Mouse (Mus musculus) heart, adult 2 months (tissue): ENCODE measurements around the gene Lrrc14b. TPM values are rescaled to one million over a fixed set of nuclear protein-coding genes. Genes with fewer than 3 reads are reported as not detected.

ENCODE experiments used
- DNase-seq, 2 experiments: peaks; one replicate each; pipeline ENCODE4 v3.0.0; 2021
- H3K27ac ChIP-seq: fragments of 200-600 bp; 2 replicates; pipeline ENCODE4 v1.8.1; 2022
- H3K27me3 ChIP-seq: fragments of 200-500 bp; 2 replicates; pipeline ENCODE4 v1.6.1; 2012; ENCODE audit warnings: mild to moderate bottlenecking, low read length, inconsistent platforms, mixed read lengths; ENCODE audit not compliant: control insufficient read depth, insufficient read depth
- H3K36me3 ChIP-seq: fragments of 200-500 bp; 2 replicates; pipeline ENCODE4 v1.6.1; 2012; ENCODE audit warnings: low read length, inconsistent platforms; ENCODE audit not compliant: control insufficient read depth, insufficient read depth
- H3K4me1 ChIP-seq: fragments of 200-500 bp; 2 replicates; pipeline ENCODE4 v1.6.1; 2011; ENCODE audit warnings: low read length; ENCODE audit not compliant: control insufficient read depth, insufficient read depth
- H3K4me3 ChIP-seq: fragments of 200-600 bp; 2 replicates; pipeline ENCODE4 v1.8.1; 2022
- H3K79me2 ChIP-seq: fragments of 200-500 bp; replicated peaks from 2 replicates; pipeline ENCODE4 v1.6.1; 2012; ENCODE audit warnings: mild to moderate bottlenecking, inconsistent platforms, low read length, moderate library complexity, mixed read lengths; ENCODE audit not compliant: control insufficient read depth, insufficient read depth
- H3K9ac ChIP-seq: fragments of 200-500 bp; 2 replicates; pipeline ENCODE4 v1.6.1; 2012; ENCODE audit warnings: low read depth, mild to moderate bottlenecking, control low read depth, inconsistent platforms, low read length, mixed read lengths
- CTCF ChIP-seq: fragments of 200-600 bp; IDR thresholded peaks from 2 replicates; pipeline ENCODE4 v1.8.1; 2022; ENCODE audit warnings: antibody characterized with exemption, mild to moderate bottlenecking, moderate library complexity
- EP300 ChIP-seq: fragments of 200-500 bp; IDR thresholded peaks from 2 replicates; pipeline ENCODE4 v1.6.1; 2011; ENCODE audit warnings: low read depth, low read length, control low read depth; ENCODE audit not compliant: insufficient read depth
- POLR2A ChIP-seq: fragments of 200-500 bp; IDR thresholded peaks from 2 replicates; pipeline ENCODE4 v1.6.1; 2011; ENCODE audit warnings: mild to moderate bottlenecking, low read depth, low read length, control low read depth; ENCODE audit not compliant: insufficient read depth
- WGBS: fragments of 180-500 bp; shearing (Covaris S2); methylation state at CpG from one replicate; pipeline ENCODE4 v1.1.7; 2018; 5-methylcytosine and 5-hydroxymethylcytosine counted together
- intact Hi-C: fragments of 180-260 bp; cut with DNase I; formaldehyde crosslinking; loops from one replicate; pipeline ENCODE4 v1.15.1; 2025
- long read RNA-seq: library from polyadenylated mRNA; stranded (forward); transcript quantifications from one replicate; pipeline ENCODE4 v2.0.0, GENCODE M21; 2021
- polyA plus RNA-seq: library from polyadenylated mRNA; depleted of rRNA; stranded (reverse); fragments of >200 nt; gene quantifications from 2 replicates; pipeline ENCODE4 v1.2.3, GENCODE M21; 2012; rRNA removed
- total RNA-seq, 2 experiments: library from RNA; stranded (reverse); gene quantifications; 2 replicates each; pipeline ENCODE4 v1.2.3; 2021

Lrrc14b gene
- total RNA-seq (10 to 100 TPM; 69.4 to 75.1 TPM), polyA plus RNA-seq (99.4 and 167 TPM in 2 replicates)
- long read RNA-seq, transcript Lrrc14b-201 (2 exons, 2,755 nt), result major isoform, 68 of 96 reads
- long read RNA-seq, partial matches to known transcripts, result 0 of 96 reads
- long read RNA-seq, other reads (novel, unspliced or antisense), result 28 of 96 reads

- WGBS, result 30% methylated on average over 8 of the region's 8 CpGs
- no peaks in the 10 kb centered on the region for H3K27me3 ChIP-seq
- no peaks in the 10 kb centered on the region; the same call in 1 of the 2 replicates for H3K4me1 ChIP-seq
- peak within 1 kb of the TSS; percentile 54 for H3K4me3 ChIP-seq
- intact Hi-C loops, result no loop called here
- peak within 1 kb of the TSS; percentile 70 for H3K9ac ChIP-seq
- H3K36me3 ChIP-seq, result peaks cover 12% of the 10 kb centered on the region
- H3K79me2 ChIP-seq, result no peaks in the 10 kb centered on the region
- peak within 1 kb of the TSS; percentile 94 for H3K27ac ChIP-seq
- DNase-seq, result peak in 1 of 2 experiments; percentile 76
- TF ChIP-seq CTCF (peak; percentile 54), POLR2A (peak; percentile 92), EP300 (peak; percentile 78)
Measured at GRCm38 (mm10) chr13:74363859-74364235, at the start of gene Lrrc14b. Lrrc14b (minus strand) TSS chr13:74364005.

- no peak within 1 kb of the TSS for H3K4me3 ChIP-seq
- intact Hi-C loops, result no loop called here
- no peak for DNase-seq
- TF ChIP-seq CTCF (no peak), POLR2A (no peak)
- no peaks in the 10 kb centered on the region for H3K27me3 ChIP-seq
- H3K9ac ChIP-seq, result no peak within 1 kb of the TSS
- 21% methylated on average over 11 of the region's 11 CpGs for WGBS
- H3K27ac ChIP-seq, result no peak within 1 kb of the TSS
- H3K4me1 ChIP-seq, result no peaks in the 10 kb centered on the region
- no peaks in the 10 kb centered on the region for H3K36me3 ChIP-seq
- no peaks in the 10 kb centered on the region for H3K79me2 ChIP-seq
Measured at GRCm38 (mm10) chr13:74399298-74399839, 35.6 kb upstream of the Lrrc14b start, which contains the start of gene Ftl1-ps1. Ftl1-ps1 (plus strand) TSS chr13:74399694.

- TF ChIP-seq POLR2A (no peak), EP300 (no peak), CTCF (no peak)
- WGBS, result 69% methylated on average over 2 of the region's 2 CpGs
- no peak overlapping the region for H3K4me3 ChIP-seq
- no peak overlapping the region for H3K27ac ChIP-seq
- no peaks in the 10 kb centered on the region for H3K79me2 ChIP-seq
- no peaks in the 10 kb centered on the region for H3K4me1 ChIP-seq
- H3K9ac ChIP-seq, result no peak overlapping the region
- no peaks in the 10 kb centered on the region for H3K36me3 ChIP-seq
- DNase-seq, result no peak
- H3K27me3 ChIP-seq, result no peaks in the 10 kb centered on the region
- intact Hi-C loops, result no loop called here
Measured at GRCm38 (mm10) chr13:74391156-74391555, 27.4 kb upstream of the Lrrc14b start.

- intact Hi-C loops, result no loop called here
- Histone ChIP-seq H3K4me1 (no peaks in the 10 kb centered on the region), H3K27ac (peak within 1 kb of the TSS; percentile 55), H3K79me2 (no peaks in the 10 kb centered on the region), H3K36me3 (no peaks in the 10 kb centered on the region), H3K27me3 (no peaks in the 10 kb centered on the region), H3K9ac (peak within 1 kb of the TSS; percentile 25), H3K4me3 (peak within 1 kb of the TSS; percentile 68)
- 2% methylated on average over 14 of the region's 14 CpGs for WGBS
- TF ChIP-seq CTCF (no peak), POLR2A (peak; percentile 65), EP300 (0 out of 2 replicates have a peak, but pooled peaks have one; percentile 24)
- peak; percentile 76 for DNase-seq
Measured at GRCm38 (mm10) chr13:74390371-74390990, 26.7 kb upstream of the Lrrc14b start, which contains the start of gene Zfp72. Zfp72 (minus strand) TSS chr13:74390836.

GRCm38 (mm10) chr13:74389730-74390129 lies 25.9 kb upstream of the Lrrc14b start:
- Histone ChIP-seq H3K4me3 (peak overlapping the region; percentile 68), H3K27me3 (no peaks in the 10 kb centered on the region), H3K36me3 (no peaks in the 10 kb centered on the region), H3K4me1 (no peaks in the 10 kb centered on the region), H3K9ac (no peak overlapping the region), H3K27ac (no peak overlapping the region), H3K79me2 (no peaks in the 10 kb centered on the region)
- TF ChIP-seq CTCF (peak; percentile 35), EP300 (no peak), POLR2A (no peak)
- no peak for DNase-seq
- intact Hi-C loops, result no loop called here
- WGBS, result 63% methylated on average over 6 of the region's 6 CpGs

- Histone ChIP-seq H3K79me2 (no peaks in the 10 kb centered on the region), H3K4me3 (no peak overlapping the region), H3K4me1 (no peaks in the 10 kb centered on the region), H3K9ac (no peak overlapping the region), H3K27me3 (no peaks in the 10 kb centered on the region), H3K36me3 (0 out of 2 replicates have a peak, but pooled peaks cover 3% of the 10 kb centered on the region), H3K27ac (no peak overlapping the region)
- WGBS, result 59% methylated on average over 3 of the region's 3 CpGs
- intact Hi-C loops, result no loop called here
- DNase-seq, result no peak
- TF ChIP-seq CTCF (no peak), POLR2A (no peak), EP300 (no peak)
Measured at GRCm38 (mm10) chr13:74382289-74382688, 18.5 kb upstream of the Lrrc14b start.
